Mouse (Mus musculus) thymus, adult 2 months (tissue): ENCODE measurements around the gene Cfap298.

Experiments used
- CTCF ChIP-seq: fragments of 200-500 bp; IDR thresholded peaks from 2 replicates; pipeline ENCODE4 v1.5.1; 2012; ENCODE audit warnings: mild to moderate bottlenecking, control low read depth, low read length, moderate library complexity, borderline replicate concordance; ENCODE audit not compliant: control insufficient read depth, poor library complexity, insufficient read depth; ENCODE audit errors: extremely low read depth
- POLR2A ChIP-seq: fragments of 200-500 bp; IDR thresholded peaks from 2 replicates; pipeline ENCODE4 v1.6.1; 2012; ENCODE audit warnings: mild to moderate bottlenecking, low read length, control low read depth, moderate library complexity; ENCODE audit not compliant: control insufficient read depth, poor library complexity, insufficient read depth; ENCODE audit errors: extremely low read depth

GRCm38 (mm10) chr16:90885781-90886565 lies 48.9 kb downstream of the Cfap298 start:
- no peak for TF ChIP-seq CTCF
- no peak for TF ChIP-seq POLR2A
